Mouse (Mus musculus): Measurements from ENCODE around the gene Ap5m1. TPM values are rescaled to one million over a fixed set of nuclear protein-coding genes. Genes with fewer than 3 reads are reported as not detected.
A peak's percentile ranks its signal among the peaks of the same experiment; 100 is the strongest.
"Not testable (repeated sequence)": the region's sequence is repeated elsewhere in the genome, so short reads cannot be mapped to it uniquely, and the experiment has no call there.

Gene Ap5m1
- polyA plus RNA-seq, 1 experiment from 2014 or later: 27.8 TPM

DNA sequence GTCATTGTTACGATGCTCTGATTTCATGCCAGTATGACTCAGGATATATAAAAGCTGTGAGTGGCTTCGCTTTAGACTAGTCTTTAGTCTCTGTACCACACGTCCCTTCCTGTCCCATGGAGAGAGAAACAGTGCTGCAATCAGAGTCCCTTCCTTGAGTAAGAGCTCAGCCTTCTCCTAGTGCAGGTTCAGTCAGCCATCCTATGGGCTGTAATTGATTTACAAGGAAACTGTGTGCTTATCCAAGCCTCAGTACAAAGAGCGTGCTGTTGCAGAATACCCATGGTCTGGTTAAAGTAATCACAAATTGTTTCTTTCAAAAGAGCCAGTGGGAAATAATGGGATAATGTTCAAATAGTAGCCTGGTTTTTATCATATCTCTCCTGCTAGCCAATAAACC, 20.6 kb downstream of the Ap5m1 start:
- no peak for DNase-seq (ENCODE audit: low spot score)
- no peaks in the 10 kb centered on the region for H3K27me3 ChIP-seq (ENCODE audit: insufficient read depth, poor library complexity, severe bottlenecking)
- peaks cover 12% of the 10 kb centered on the region for H3K4me1 ChIP-seq (replicated peaks)
- no peaks in the 10 kb centered on the region for H3K9me3 ChIP-seq
- WGBS: 92% methylated on average over 4 of the region's 4 CpGs
- H3K27ac ChIP-seq: no peak overlapping the region
- no peak overlapping the region for H3K4me3 ChIP-seq
- peaks cover 38% of the 10 kb centered on the region for H3K36me3 ChIP-seq

DNA sequence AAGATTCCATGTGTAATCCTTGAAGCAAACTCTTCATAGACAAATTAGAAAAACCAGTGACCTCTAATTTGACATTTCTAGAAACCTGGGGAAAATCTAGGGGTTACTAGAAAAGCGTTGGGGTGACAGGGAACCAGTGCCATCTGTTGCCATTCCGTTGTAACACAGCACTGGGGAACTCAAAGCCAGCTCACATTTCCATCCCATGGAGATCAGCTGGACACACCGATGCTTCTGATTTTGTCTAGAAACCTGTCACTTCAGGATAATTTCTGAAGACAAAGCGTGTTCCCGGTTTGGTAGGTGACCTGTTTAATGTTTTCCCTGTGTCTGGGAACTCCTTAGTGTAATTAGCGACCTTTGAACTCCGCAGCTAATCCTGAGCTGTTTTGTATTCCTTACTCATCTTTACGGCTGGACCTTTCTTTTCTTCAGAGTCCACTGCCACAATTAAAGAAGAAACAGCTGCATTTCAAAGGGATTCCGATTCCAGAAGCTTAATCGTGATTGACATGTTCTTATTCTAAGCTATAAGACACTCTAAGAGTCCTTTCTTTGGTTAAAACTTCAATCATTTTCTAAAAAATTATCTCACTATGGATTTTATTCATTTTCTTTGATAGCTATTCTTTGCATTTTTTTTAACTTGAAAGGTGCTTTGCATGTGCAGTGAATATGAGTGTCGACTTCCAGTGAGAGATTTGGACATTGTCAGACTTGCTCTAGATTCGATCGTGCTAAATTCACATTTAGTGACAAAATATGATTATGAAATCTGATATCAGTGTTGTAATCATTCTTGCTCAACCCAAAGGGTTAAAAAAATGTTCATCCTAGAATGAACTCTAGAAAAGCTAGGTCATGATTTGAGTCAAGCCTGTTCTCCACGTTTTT, 22.5 kb downstream of the Ap5m1 start:
- 54% methylated on average over 14 of the region's 14 CpGs for WGBS
- no peak for DNase-seq (ENCODE audit: low spot score)
- Histone ChIP-seq H3K27ac (no peak overlapping the region), H3K4me3 (no peak overlapping the region), H3K27me3 (ENCODE audit: insufficient read depth, poor library complexity, severe bottlenecking) (no peaks in the 10 kb centered on the region), H3K9me3 (no peaks in the 10 kb centered on the region), H3K4me1 (replicated peaks) (peaks cover 12% of the 10 kb centered on the region), H3K36me3 (peaks cover 27% of the 10 kb centered on the region)

DNA sequence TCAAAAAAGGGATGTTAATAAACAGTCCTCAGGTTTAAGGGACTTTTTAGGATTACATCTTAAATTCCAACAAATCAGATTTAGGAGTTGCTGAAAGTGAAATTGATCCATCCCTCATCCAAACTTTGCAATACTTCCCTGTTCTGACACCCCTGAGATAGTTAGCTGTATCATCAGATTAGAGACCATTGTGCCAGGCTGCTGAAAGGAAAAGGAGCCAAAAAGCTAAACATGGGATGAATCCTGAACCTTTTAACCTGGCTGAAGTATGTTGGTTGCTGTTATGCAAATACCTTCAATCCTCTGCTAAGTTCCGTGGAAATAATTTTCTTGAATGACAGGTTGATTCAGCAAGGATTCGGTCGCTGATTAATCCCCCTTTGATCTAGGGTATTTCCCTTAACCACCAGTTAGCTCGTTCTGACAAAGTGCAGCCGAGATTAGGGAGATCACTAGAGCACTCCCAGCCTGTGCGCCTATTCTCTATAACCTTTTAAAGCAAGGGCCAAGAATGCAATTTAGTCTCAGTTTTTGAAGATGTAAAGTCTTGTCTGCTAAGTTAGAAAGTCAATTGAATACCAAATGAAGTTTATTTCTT, 23.7 kb downstream of the Ap5m1 start:
- H3K4me3 ChIP-seq: no peak overlapping the region
- 23% methylated on average over 6 of the region's 6 CpGs for WGBS
- H3K9me3 ChIP-seq: no peaks in the 10 kb centered on the region
- H3K27ac ChIP-seq: no peak overlapping the region
- peaks cover 15% of the 10 kb centered on the region for H3K36me3 ChIP-seq
- peaks cover 12% of the 10 kb centered on the region for H3K4me1 ChIP-seq (replicated peaks)
- DNase-seq (ENCODE audit: low spot score): no peak
- H3K27me3 ChIP-seq (ENCODE audit: insufficient read depth, poor library complexity, severe bottlenecking): no peaks in the 10 kb centered on the region

DNA sequence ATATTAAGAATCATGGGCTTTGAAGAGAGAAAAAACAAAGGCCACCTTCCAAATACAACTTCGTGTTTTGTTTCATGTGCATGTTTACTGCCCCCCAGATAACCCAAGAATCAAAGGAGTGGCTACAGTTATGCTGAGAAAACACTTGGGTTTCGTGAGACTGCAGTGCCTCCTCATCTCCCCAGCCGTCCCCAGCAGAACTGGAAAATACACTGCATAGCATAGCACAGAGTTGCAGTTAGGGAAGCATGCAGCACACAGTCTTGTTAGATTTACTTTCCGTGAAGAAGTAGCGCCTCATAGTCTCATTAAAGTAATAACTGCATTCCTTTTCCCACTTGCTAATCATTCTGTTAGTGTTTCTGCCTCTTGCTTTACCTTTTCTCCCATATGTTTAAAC, 24.2 kb downstream of the Ap5m1 start:
- peaks cover 12% of the 10 kb centered on the region for H3K4me1 ChIP-seq (replicated peaks)
- H3K4me3 ChIP-seq: no peak overlapping the region
- H3K27me3 ChIP-seq (ENCODE audit: insufficient read depth, poor library complexity, severe bottlenecking): no peaks in the 10 kb centered on the region
- 62% methylated on average over 5 of the region's 5 CpGs for WGBS
- no peak for DNase-seq (ENCODE audit: low spot score)
- peaks cover 13% of the 10 kb centered on the region for H3K36me3 ChIP-seq
- no peak overlapping the region for H3K27ac ChIP-seq
- no peaks in the 10 kb centered on the region for H3K9me3 ChIP-seq

GRCm38 (mm10) chr14:49091277-49091676, 25.4 kb downstream of the Ap5m1 start:
- Histone ChIP-seq H3K27me3 (ENCODE audit: insufficient read depth, poor library complexity, severe bottlenecking) (no peaks in the 10 kb centered on the region), H3K36me3 (peaks cover 8% of the 10 kb centered on the region), H3K4me1 (replicated peaks) (peaks cover 23% of the 10 kb centered on the region), H3K27ac (no peak overlapping the region), H3K4me3 (no peak overlapping the region), H3K9me3 (no peaks in the 10 kb centered on the region)
- 92% methylated on average over 4 of the region's 4 CpGs for WGBS
- no peak for DNase-seq (ENCODE audit: low spot score)

GRCm38 (mm10) chr14:49091755-49092154, 25.9 kb downstream of the Ap5m1 start:
- 77% methylated on average over 1 of the region's 1 CpGs for WGBS
- H3K4me3 ChIP-seq; H3K9me3 ChIP-seq; H3K36me3 ChIP-seq; H3K27me3 ChIP-seq (ENCODE audit: insufficient read depth, poor library complexity, severe bottlenecking); H3K27ac ChIP-seq; DNase-seq (ENCODE audit: low spot score): not testable (repeated sequence)
- peaks cover 23% of the 10 kb centered on the region for H3K4me1 ChIP-seq (replicated peaks)

DNA sequence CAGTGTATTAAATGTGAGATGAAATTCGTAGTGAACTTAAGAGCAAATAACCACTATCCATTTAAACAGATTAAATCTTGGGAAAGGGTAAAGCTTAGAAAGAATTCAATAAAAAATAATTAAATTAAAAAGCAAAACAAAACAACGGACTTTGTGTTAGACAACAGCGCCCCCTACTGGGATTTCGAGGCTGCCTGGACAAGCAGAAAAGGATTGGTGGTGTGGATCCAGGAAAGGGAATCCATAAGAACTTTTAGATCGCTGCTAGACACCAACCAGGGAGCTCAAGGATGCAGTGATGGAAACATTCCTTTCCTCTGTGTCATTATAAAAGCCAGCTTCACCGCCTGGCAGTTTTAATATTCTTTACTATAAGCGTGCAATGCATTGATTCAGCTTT, 52.5 kb downstream of the Ap5m1 start:
- Histone ChIP-seq H3K27me3 (ENCODE audit: insufficient read depth, poor library complexity, severe bottlenecking) (no peaks in the 10 kb centered on the region), H3K4me3 (no peak overlapping the region), H3K4me1 (replicated peaks) (0 out of 2 replicates have a peak, but pooled peaks cover 4% of the 10 kb centered on the region), H3K36me3 (no peaks in the 10 kb centered on the region), H3K27ac (no peak overlapping the region), H3K9me3 (no peaks in the 10 kb centered on the region)
- peak; percentile 53 for DNase-seq (ENCODE audit: low spot score)
- WGBS: 11% methylated on average over 7 of the region's 7 CpGs

DNA sequence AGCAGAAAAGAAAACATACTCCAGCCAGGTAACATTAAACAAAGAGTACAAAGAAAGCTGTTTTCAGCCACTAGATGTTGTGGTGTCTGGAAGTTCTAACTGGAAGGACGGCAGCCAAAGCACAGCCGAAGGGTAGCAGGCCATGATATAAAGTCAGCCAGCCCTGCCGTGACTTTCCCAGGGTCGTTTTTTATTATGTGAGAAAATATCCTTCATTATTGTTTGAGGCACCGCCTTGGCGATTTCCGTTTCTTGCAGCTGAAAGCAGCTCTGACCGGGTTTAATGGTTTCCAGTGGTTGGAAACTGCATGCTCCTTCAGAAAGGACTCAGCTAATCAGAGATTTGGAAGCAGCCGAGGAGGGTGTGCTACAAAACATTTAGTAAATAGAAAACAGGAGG, 55.8 kb downstream of the Ap5m1 start:
- Histone ChIP-seq H3K27ac (no peak overlapping the region), H3K27me3 (ENCODE audit: insufficient read depth, poor library complexity, severe bottlenecking) (no peaks in the 10 kb centered on the region), H3K4me3 (no peak overlapping the region), H3K36me3 (no peaks in the 10 kb centered on the region), H3K4me1 (replicated peaks) (0 out of 2 replicates have a peak, but pooled peaks cover 4% of the 10 kb centered on the region), H3K9me3 (no peaks in the 10 kb centered on the region)
- no peak for DNase-seq (ENCODE audit: low spot score)
- 74% methylated on average over 9 of the region's 9 CpGs for WGBS

- Histone ChIP-seq H3K4me3 (peak overlapping the region; percentile 25; the same call in 1 of the 2 replicates), H3K27ac (peak overlapping the region; percentile 78), H3K27me3 (ENCODE audit: insufficient read depth, poor library complexity, severe bottlenecking) (no peaks in the 10 kb centered on the region), H3K4me1 (replicated peaks) (peaks cover 29% of the 10 kb centered on the region), H3K36me3 (no peaks in the 10 kb centered on the region), H3K9me3 (no peaks in the 10 kb centered on the region)
- WGBS: 53% methylated on average over 23 of the region's 23 CpGs
- DNase-seq (ENCODE audit: low spot score): peak; percentile 37
These were observed 61.4 kb downstream of the Ap5m1 start for GRCm38 (mm10) chr14:49127162-49127779.

GRCm38 (mm10) chr14:49128544-49129263, 62.8 kb downstream of the Ap5m1 start:
- WGBS: 51% methylated on average over 10 of the region's 10 CpGs
- DNase-seq (ENCODE audit: low spot score): no peak
- Histone ChIP-seq H3K9me3 (no peaks in the 10 kb centered on the region), H3K36me3 (no peaks in the 10 kb centered on the region), H3K4me3 (no peak overlapping the region), H3K27me3 (ENCODE audit: insufficient read depth, poor library complexity, severe bottlenecking) (no peaks in the 10 kb centered on the region), H3K4me1 (replicated peaks) (peaks cover 25% of the 10 kb centered on the region), H3K27ac (no peak overlapping the region)

GRCm38 (mm10) chr14:49132391-49132790, 66.5 kb downstream of the Ap5m1 start:
- H3K9me3 ChIP-seq: no peaks in the 10 kb centered on the region
- H3K36me3 ChIP-seq: no peaks in the 10 kb centered on the region
- H3K27ac ChIP-seq: no peak overlapping the region
- DNase-seq (ENCODE audit: low spot score): no peak
- H3K4me3 ChIP-seq: no peak overlapping the region
- peaks cover 20% of the 10 kb centered on the region for H3K4me1 ChIP-seq (replicated peaks)
- WGBS: 83% methylated on average over 3 of the region's 3 CpGs
- H3K27me3 ChIP-seq (ENCODE audit: insufficient read depth, poor library complexity, severe bottlenecking): no peaks in the 10 kb centered on the region

DNA sequence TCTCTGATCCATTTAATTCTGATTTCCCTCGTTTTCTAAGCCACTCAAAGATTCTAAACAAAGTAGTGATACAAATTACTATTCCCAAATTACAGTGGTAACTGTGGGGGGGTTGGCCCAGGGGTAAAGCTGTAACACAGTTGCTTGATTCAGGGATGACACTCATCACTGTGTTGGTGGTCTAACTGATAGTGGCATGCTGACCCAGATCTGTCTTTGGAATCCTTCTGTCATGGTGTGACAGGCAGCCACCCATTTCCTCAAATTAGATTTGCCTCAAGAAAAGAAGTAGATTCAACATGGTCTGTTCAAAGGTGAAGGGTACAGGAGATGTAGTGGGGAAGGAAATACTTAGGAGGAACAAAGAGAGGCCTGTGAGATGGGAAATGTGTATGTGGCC, 72.3 kb downstream of the Ap5m1 start:
- Histone ChIP-seq H3K4me3 (no peak overlapping the region), H3K36me3 (no peaks in the 10 kb centered on the region), H3K4me1 (replicated peaks) (peaks cover 15% of the 10 kb centered on the region), H3K9me3 (no peaks in the 10 kb centered on the region), H3K27me3 (ENCODE audit: insufficient read depth, poor library complexity, severe bottlenecking) (no peaks in the 10 kb centered on the region), H3K27ac (no peak overlapping the region)
- no peak for DNase-seq (ENCODE audit: low spot score)
- 60% methylated on average over 1 of the region's 1 CpGs for WGBS

Data from hindbrain, embryonic 10.5 days (tissue).